Mouse (Mus musculus) heart, postnatal 0 days (tissue): ENCODE results near the gene Bco2.

Source experiments
- CTCF ChIP-seq: IDR thresholded peaks from 2 replicates; pipeline ENCODE4 v1.5.1; 2016; ENCODE audit warnings: antibody characterized with exemption, control low read depth, low read depth
- EP300 ChIP-seq: IDR thresholded peaks from 2 replicates; pipeline ENCODE4 v1.6.1; 2016; ENCODE audit warnings: antibody characterized with exemption, low read depth

- TF ChIP-seq CTCF (no peak), EP300 (no peak)
Observed at GRCm38 (mm10) chr9:50586955-50587354, 32.0 kb upstream of the Bco2 start.
